ENCODE assay signal across 16 mouse cellular contexts in genomic region chr10:4624581-4624980, GRCm38 (mm10).
"Had no signal": no experiment of that assay in that cellular context is flagged by ENCODE, and none has a peak within 500 bp of the region (broad histone marks: within the 10 kb centered on the region; RNA-seq: fewer than 3 reads in every experiment).

No protein-coding gene starts in this region.

- ATAC-seq: hindbrain, postnatal 0 days; midbrain, embryonic 16.5 days had no signal

- H3K4me1 ChIP-seq: hindbrain, embryonic 12.5 days; midbrain, embryonic 12.5 days; neural tube, embryonic 13.5 days had no signal

- H3K4me3 ChIP-seq: hindbrain, embryonic 12.5 days; limb, embryonic 13.5 days; midbrain, embryonic 12.5 days; neural tube, embryonic 13.5 days had no signal

- H3K36me3 ChIP-seq: hindbrain, embryonic 12.5 days; limb, embryonic 13.5 days; midbrain, embryonic 12.5 days; neural tube, embryonic 13.5 days had no signal

- H3K27ac ChIP-seq: hindbrain, embryonic 12.5 days; hindbrain, postnatal 0 days; kidney, postnatal 0 days; limb, embryonic 13.5 days; liver, embryonic 14.5 days; midbrain, embryonic 12.5 days; neural tube, embryonic 13.5 days had no signal

- H3K4me2 ChIP-seq: hindbrain, embryonic 12.5 days; limb, embryonic 13.5 days; lung, embryonic 14.5 days; midbrain, embryonic 12.5 days; neural tube, embryonic 13.5 days had no signal

- H3K27me3 ChIP-seq: hindbrain, embryonic 12.5 days; limb, embryonic 13.5 days; midbrain, embryonic 12.5 days; neural tube, embryonic 13.5 days had no signal

- H3K9ac ChIP-seq: hindbrain, embryonic 12.5 days; limb, embryonic 13.5 days; liver, embryonic 14.5 days; lung, embryonic 14.5 days; midbrain, embryonic 12.5 days; neural tube, embryonic 13.5 days had no signal

- H3K9me3 ChIP-seq: hindbrain, embryonic 12.5 days; limb, embryonic 13.5 days; midbrain, embryonic 12.5 days; neural tube, embryonic 13.5 days had no signal

- DNase-seq: layer of hippocampus, adult 9-11 months; layer of hippocampus, postnatal 36 days; lung, embryonic 14.5 days; lung, postnatal 14 days; retina, postnatal 1 day; right cerebral cortex, postnatal 4 days; spleen, adult 18-20 months; thymus, postnatal 36 days had no signal
